Mouse (Mus musculus) neutrophil, adult 59 days (primary cell): ENCODE results near the gene Olfr985. TPM values are rescaled to one million over a fixed set of nuclear protein-coding genes. Genes with fewer than 3 reads are reported as not detected.

Experiments used
- total RNA-seq, 2 experiments: library from RNA; stranded (reverse); gene quantifications; 1 replicate in 1 of 2; 2 replicates in 1 of 2; pipeline ENCODE4 v1.2.4; 2023

Gene Olfr985
- not detected for total RNA-seq

GRCm38 (mm10) chr9:40130084-40130483 lies at the start of gene Olfr985:
Olfr985 (minus strand) TSS chr9:40130184.

GRCm38 (mm10) chr9:40114106-40114505 lies 15.9 kb downstream of the Olfr985 start, which contains the start of gene Olfr984:
Olfr984 (minus strand) TSS chr9:40114206.

GRCm38 (mm10) chr9:40093495-40093894 lies 36.5 kb downstream of the Olfr985 start, which contains the start of gene Olfr983:
Olfr983 (minus strand) TSS chr9:40093595.

Other genes with a start within 250 kb of the Olfr985 start
- gene Olfr229, start 222.8 kb downstream of the Olfr985 start, total RNA-seq, result under 1 TPM in 1 of 2 experiments, not detected in 1; 0.40 TPM
- gene Olfr974, start 192.7 kb downstream of the Olfr985 start, total RNA-seq, result not detected
- not detected for gene Olfr975, start 178.1 kb downstream of the Olfr985 start, total RNA-seq
- not detected for gene Olfr976, start 169.1 kb downstream of the Olfr985 start, total RNA-seq
- gene Olfr978, start 138.1 kb downstream of the Olfr985 start, total RNA-seq, result not detected
- not detected for gene Olfr979, start 126.7 kb downstream of the Olfr985 start, total RNA-seq
- gene Olfr980, start 120.6 kb downstream of the Olfr985 start, total RNA-seq, result not detected
- gene Olfr981, start 108.7 kb downstream of the Olfr985 start, total RNA-seq, result not detected
- gene Olfr982, start 56.4 kb downstream of the Olfr985 start, total RNA-seq, result not detected
- gene Olfr983, start 36.6 kb downstream of the Olfr985 start, total RNA-seq, result not detected
- gene Olfr984, start 16.0 kb downstream of the Olfr985 start, total RNA-seq, result under 1 TPM in 1 of 2 experiments, not detected in 1; 0.07 TPM
- not detected for gene Tmem225, start 17.9 kb upstream of the Olfr985 start, total RNA-seq
- not detected for gene Olfr986, start 50.7 kb upstream of the Olfr985 start, total RNA-seq
- gene Zfp202, start 62.1 kb upstream of the Olfr985 start, total RNA-seq, result under 1 TPM; 0.68 to 0.73 TPM
- gene Scn3b, start 139.0 kb upstream of the Olfr985 start, total RNA-seq, result not detected